Mouse (Mus musculus): ENCODE measurements around the gene 4930572O03Rik.
"Not testable (repeated sequence)": the region's sequence is repeated elsewhere in the genome, so short reads cannot be mapped to it uniquely, and the experiment has no call there.

Gene 4930572O03Rik

GRCm38 (mm10) chr5:15616195-15616594 lies 40.7 kb downstream of the 4930572O03Rik start:
- DNase-seq: not testable (repeated sequence)

GRCm38 (mm10) chr5:15610695-15611094 lies 46.2 kb downstream of the 4930572O03Rik start:
- DNase-seq: not testable (repeated sequence)

GRCm38 (mm10) chr5:15606677-15607076 lies 50.2 kb downstream of the 4930572O03Rik start:
- DNase-seq: not testable (repeated sequence)

DNA sequence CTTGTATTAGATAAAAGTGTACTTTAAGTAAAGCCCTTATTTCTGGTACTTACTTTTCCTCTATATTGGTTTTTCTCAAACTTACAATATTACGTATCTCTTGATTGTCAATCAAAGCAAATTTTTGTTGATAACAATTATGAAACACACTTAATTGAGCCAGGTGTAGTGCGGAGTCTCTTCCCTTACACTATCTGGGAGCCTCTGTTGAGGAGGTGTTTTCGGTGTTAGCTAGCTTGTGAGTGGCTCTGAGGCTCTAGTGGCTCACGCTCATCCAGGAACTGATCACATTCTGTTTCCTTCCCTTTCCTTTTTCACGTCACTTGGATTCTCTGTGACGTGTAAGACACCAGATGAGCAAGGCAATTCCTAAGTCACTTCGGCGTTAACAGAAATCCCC lies 53.3 kb downstream of the 4930572O03Rik start:
- not testable (repeated sequence) for DNase-seq

GRCm38 (mm10) chr5:15603008-15603407 lies 53.9 kb downstream of the 4930572O03Rik start:
- not testable (repeated sequence) for DNase-seq

- not testable (repeated sequence) for DNase-seq
Observed at GRCm38 (mm10) chr5:15602424-15602947, 54.4 kb downstream of the 4930572O03Rik start.
